Mouse (Mus musculus): Measurements from ENCODE around the gene Lamp1. TPM values are rescaled to one million over a fixed set of nuclear protein-coding genes. Genes with fewer than 3 reads are reported as not detected.

Lamp1 gene
- polyA plus RNA-seq, 1 experiment, result 265 TPM

GRCm38 (mm10) chr8:13141681-13142080 is 17.3 kb upstream of the Lamp1 start:
- no peak for DNase-seq (ENCODE audit: low read depth)
- no peak for TF ChIP-seq CTCF (IDR thresholded peaks at IDR 0.05; ENCODE audit: borderline replicate concordance, extremely low read depth, insufficient read depth, insufficient read length)
- TF ChIP-seq POLR2A (IDR thresholded peaks at IDR 0.05; ENCODE audit: borderline replicate concordance, extremely low read depth, insufficient read depth, insufficient read length, poor library complexity, severe bottlenecking), result no peak

GRCm38 (mm10) chr8:13148476-13148875 is 10.5 kb upstream of the Lamp1 start:
- DNase-seq (ENCODE audit: low read depth), result no peak
- TF ChIP-seq POLR2A (IDR thresholded peaks at IDR 0.05; ENCODE audit: borderline replicate concordance, extremely low read depth, insufficient read depth, insufficient read length, poor library complexity, severe bottlenecking), result no peak
- TF ChIP-seq CTCF (IDR thresholded peaks at IDR 0.05; ENCODE audit: borderline replicate concordance, extremely low read depth, insufficient read depth, insufficient read length), result no peak

GRCm38 (mm10) chr8:13149287-13149686 is 9.7 kb upstream of the Lamp1 start:
- DNase-seq (ENCODE audit: low read depth), result no peak
- peak; percentile 4; the same call in 1 of the 2 replicates for TF ChIP-seq CTCF (IDR thresholded peaks at IDR 0.05; ENCODE audit: borderline replicate concordance, extremely low read depth, insufficient read depth, insufficient read length)
- no peak for TF ChIP-seq POLR2A (IDR thresholded peaks at IDR 0.05; ENCODE audit: borderline replicate concordance, extremely low read depth, insufficient read depth, insufficient read length, poor library complexity, severe bottlenecking)

GRCm38 (mm10) chr8:13149866-13150265 is 9.1 kb upstream of the Lamp1 start:
- no peak for DNase-seq (ENCODE audit: low read depth)
- no peak for TF ChIP-seq CTCF (IDR thresholded peaks at IDR 0.05; ENCODE audit: borderline replicate concordance, extremely low read depth, insufficient read depth, insufficient read length)
- TF ChIP-seq POLR2A (IDR thresholded peaks at IDR 0.05; ENCODE audit: borderline replicate concordance, extremely low read depth, insufficient read depth, insufficient read length, poor library complexity, severe bottlenecking), result no peak

GRCm38 (mm10) chr8:13150929-13151328 is 8.0 kb upstream of the Lamp1 start:
- TF ChIP-seq CTCF (IDR thresholded peaks at IDR 0.05; ENCODE audit: borderline replicate concordance, extremely low read depth, insufficient read depth, insufficient read length), result no peak
- TF ChIP-seq POLR2A (IDR thresholded peaks at IDR 0.05; ENCODE audit: borderline replicate concordance, extremely low read depth, insufficient read depth, insufficient read length, poor library complexity, severe bottlenecking), result no peak
- no peak for DNase-seq (ENCODE audit: low read depth)

GRCm38 (mm10) chr8:13154099-13154498 is 4.9 kb upstream of the Lamp1 start:
- TF ChIP-seq POLR2A (IDR thresholded peaks at IDR 0.05; ENCODE audit: borderline replicate concordance, extremely low read depth, insufficient read depth, insufficient read length, poor library complexity, severe bottlenecking) (no peak), CTCF (IDR thresholded peaks at IDR 0.05; ENCODE audit: borderline replicate concordance, extremely low read depth, insufficient read depth, insufficient read length) (no peak)
- DNase-seq (ENCODE audit: low read depth), result no peak

- no peak for TF ChIP-seq POLR2A (IDR thresholded peaks at IDR 0.05; ENCODE audit: borderline replicate concordance, extremely low read depth, insufficient read depth, insufficient read length, poor library complexity, severe bottlenecking)
- DNase-seq (ENCODE audit: low read depth), result no peak
These were observed 3.6 kb upstream of the Lamp1 start for GRCm38 (mm10) chr8:13155358-13155757.

GRCm38 (mm10) chr8:13156327-13157097 is 2.4 kb upstream of the Lamp1 start:
- TF ChIP-seq CTCF (IDR thresholded peaks at IDR 0.05; ENCODE audit: borderline replicate concordance, extremely low read depth, insufficient read depth, insufficient read length) (no peak), POLR2A (IDR thresholded peaks at IDR 0.05; ENCODE audit: borderline replicate concordance, extremely low read depth, insufficient read depth, insufficient read length, poor library complexity, severe bottlenecking) (no peak)
- no peak for DNase-seq (ENCODE audit: low read depth)

GRCm38 (mm10) chr8:13159377-13159881 is 468 bp downstream of the Lamp1 start:
- TF ChIP-seq POLR2A (IDR thresholded peaks at IDR 0.05; ENCODE audit: borderline replicate concordance, extremely low read depth, insufficient read depth, insufficient read length, poor library complexity, severe bottlenecking) (no peak), CTCF (IDR thresholded peaks at IDR 0.05; ENCODE audit: borderline replicate concordance, extremely low read depth, insufficient read depth, insufficient read length) (no peak)
- DNase-seq (ENCODE audit: low read depth), result peak; percentile 9

GRCm38 (mm10) chr8:13160691-13161090 is 1.7 kb downstream of the Lamp1 start:
- no peak for DNase-seq (ENCODE audit: low read depth)
- no peak for TF ChIP-seq POLR2A (IDR thresholded peaks at IDR 0.05; ENCODE audit: borderline replicate concordance, extremely low read depth, insufficient read depth, insufficient read length, poor library complexity, severe bottlenecking)
- no peak for TF ChIP-seq CTCF (IDR thresholded peaks at IDR 0.05; ENCODE audit: borderline replicate concordance, extremely low read depth, insufficient read depth, insufficient read length)

GRCm38 (mm10) chr8:13162098-13162497 is 3.1 kb downstream of the Lamp1 start:
- DNase-seq (ENCODE audit: low read depth), result no peak
- TF ChIP-seq POLR2A (IDR thresholded peaks at IDR 0.05; ENCODE audit: borderline replicate concordance, extremely low read depth, insufficient read depth, insufficient read length, poor library complexity, severe bottlenecking), result no peak
- TF ChIP-seq CTCF (IDR thresholded peaks at IDR 0.05; ENCODE audit: borderline replicate concordance, extremely low read depth, insufficient read depth, insufficient read length), result no peak

- TF ChIP-seq POLR2A (IDR thresholded peaks at IDR 0.05; ENCODE audit: borderline replicate concordance, extremely low read depth, insufficient read depth, insufficient read length, poor library complexity, severe bottlenecking) (no peak), CTCF (IDR thresholded peaks at IDR 0.05; ENCODE audit: borderline replicate concordance, extremely low read depth, insufficient read depth, insufficient read length) (no peak)
- DNase-seq (ENCODE audit: low read depth), result no peak
These were observed 4.6 kb downstream of the Lamp1 start for GRCm38 (mm10) chr8:13163563-13163962.
